Mouse (Mus musculus) C2C12 (cell line): ENCODE measurements around the gene Tbl3.

Source experiments
- CEBPB ChIP-seq: IDR thresholded peaks from one replicate; pipeline ENCODE4 v1.6.1; 2011; ENCODE audit warnings: low read depth, mild to moderate bottlenecking, control low read depth, moderate library complexity
- CTCF ChIP-seq: IDR thresholded peaks from one replicate; pipeline ENCODE4 v1.5.1; 2011; ENCODE audit not compliant: control insufficient read depth, insufficient read depth, insufficient read length
- MAX ChIP-seq: IDR thresholded peaks from one replicate; pipeline ENCODE4 v1.6.1; 2011; ENCODE audit warnings: mild to moderate bottlenecking, control low read depth
- MYOD1 ChIP-seq: IDR thresholded peaks from one replicate; pipeline ENCODE4 v1.6.1; 2011; ENCODE audit warnings: low read depth; ENCODE audit not compliant: control insufficient read depth, insufficient read length
- MYOG ChIP-seq: IDR thresholded peaks from one replicate; pipeline ENCODE4 v1.6.1; 2011; ENCODE audit not compliant: control insufficient read depth, insufficient read length; ENCODE audit errors: extremely low read depth
- USF1 ChIP-seq: IDR thresholded peaks from one replicate; pipeline ENCODE4 v1.6.1; 2011; ENCODE audit warnings: low read depth, mild to moderate bottlenecking, control low read depth, moderate library complexity

GRCm38 (mm10) chr17:24653967-24654710 lies 53.3 kb downstream of the Tbl3 start:
- TF ChIP-seq CTCF (peak; percentile 82), MYOD1 (no peak), CEBPB (no peak), USF1 (no peak), MYOG (no peak), MAX (no peak)
